Mouse (Mus musculus) cerebellum, postnatal 14 days (tissue): ENCODE measurements around the gene Cfap97.
"Not testable (repeated sequence)": the region's sequence is repeated elsewhere in the genome, so short reads cannot be mapped to it uniquely, and the experiment has no call there.

ENCODE experiments used
- DNase-seq, 2 experiments: peaks; one replicate each; pipeline ENCODE4 v3.0.0; 2021; ENCODE audit warnings: mixed read lengths in 2 of 2

Cfap97 gene

GRCm38 (mm10) chr8:46151202-46152062 is at the start of gene Cfap97:
Cfap97 (plus strand) TSS chr8:46151771.
- peak; percentile 76 to 80 for DNase-seq

- DNase-seq, result no peak
These were observed 48.1 kb upstream of the Cfap97 start for GRCm38 (mm10) chr8:46103434-46103833.

GRCm38 (mm10) chr8:46107690-46108089 is 43.9 kb upstream of the Cfap97 start:
- no peak for DNase-seq

- DNase-seq, result not testable (repeated sequence)
These were observed 38.0 kb upstream of the Cfap97 start for GRCm38 (mm10) chr8:46113421-46114170.

- DNase-seq, result no peak
These were observed 34.4 kb upstream of the Cfap97 start for GRCm38 (mm10) chr8:46117172-46117571.

- no peak for DNase-seq
These were observed 32.4 kb upstream of the Cfap97 start for GRCm38 (mm10) chr8:46119176-46119575.

GRCm38 (mm10) chr8:46122498-46122897 is 29.1 kb upstream of the Cfap97 start:
- no peak for DNase-seq

- no peak for DNase-seq
These were observed 21.1 kb upstream of the Cfap97 start for GRCm38 (mm10) chr8:46130426-46130825.

GRCm38 (mm10) chr8:46135546-46135945 is 16.0 kb upstream of the Cfap97 start:
- DNase-seq, result not testable (repeated sequence)

- no peak for DNase-seq
These were observed 14.2 kb upstream of the Cfap97 start for GRCm38 (mm10) chr8:46137336-46137735.

- DNase-seq, result no peak
These were observed 13.6 kb upstream of the Cfap97 start for GRCm38 (mm10) chr8:46137843-46138596.

- DNase-seq, result peak in 1 of 2 experiments; percentile 30
These were observed 11.0 kb upstream of the Cfap97 start for GRCm38 (mm10) chr8:46140376-46141120.

- no peak for DNase-seq
These were observed 9.9 kb upstream of the Cfap97 start for GRCm38 (mm10) chr8:46141688-46142087.

GRCm38 (mm10) chr8:46142498-46143081 is 9.0 kb upstream of the Cfap97 start:
- no peak for DNase-seq

- no peak for DNase-seq
These were observed 8.1 kb upstream of the Cfap97 start for GRCm38 (mm10) chr8:46143470-46143869.

- DNase-seq, result no peak
These were observed 7.6 kb upstream of the Cfap97 start for GRCm38 (mm10) chr8:46143924-46144323.

GRCm38 (mm10) chr8:46146173-46146572 is 5.4 kb upstream of the Cfap97 start:
- no peak for DNase-seq

- DNase-seq, result peak; percentile 32 to 38
These were observed 2.3 kb upstream of the Cfap97 start for GRCm38 (mm10) chr8:46149306-46149705.

- no peak for DNase-seq
These were observed 1.8 kb upstream of the Cfap97 start for GRCm38 (mm10) chr8:46149782-46150181.

GRCm38 (mm10) chr8:46152064-46153031 is 777 bp downstream of the Cfap97 start, which contains the start of gene Snx25:
Snx25 (minus strand) TSS chr8:46152159.
- DNase-seq, result peak; percentile 98

- no peak for DNase-seq
These were observed 1.5 kb downstream of the Cfap97 start for GRCm38 (mm10) chr8:46153042-46153441.
